Mouse (Mus musculus) urinary bladder, adult 2 months (tissue): ENCODE measurements around the gene Zbtb9. TPM values are rescaled to one million over a fixed set of nuclear protein-coding genes. Genes with fewer than 3 reads are reported as not detected.

ENCODE experiments used
- DNase-seq: peaks from one replicate; pipeline ENCODE4 v3.0.0; 2022; ENCODE audit warnings: low spot score
- polyA plus RNA-seq: library from polyadenylated mRNA; depleted of rRNA; stranded (reverse); fragments of >200 nt; gene quantifications from 2 replicates; pipeline ENCODE4 v1.2.3, GENCODE M21; 2012

The Zbtb9 gene
- polyA plus RNA-seq, 1 experiment = 8.4 TPM

- no peak for DNase-seq
Observed at GRCm38 (mm10) chr17:27011998-27012672, 39.2 kb downstream of the Zbtb9 start.

- DNase-seq = no peak
Observed at GRCm38 (mm10) chr17:27012909-27013308, 39.9 kb downstream of the Zbtb9 start.

DNA sequence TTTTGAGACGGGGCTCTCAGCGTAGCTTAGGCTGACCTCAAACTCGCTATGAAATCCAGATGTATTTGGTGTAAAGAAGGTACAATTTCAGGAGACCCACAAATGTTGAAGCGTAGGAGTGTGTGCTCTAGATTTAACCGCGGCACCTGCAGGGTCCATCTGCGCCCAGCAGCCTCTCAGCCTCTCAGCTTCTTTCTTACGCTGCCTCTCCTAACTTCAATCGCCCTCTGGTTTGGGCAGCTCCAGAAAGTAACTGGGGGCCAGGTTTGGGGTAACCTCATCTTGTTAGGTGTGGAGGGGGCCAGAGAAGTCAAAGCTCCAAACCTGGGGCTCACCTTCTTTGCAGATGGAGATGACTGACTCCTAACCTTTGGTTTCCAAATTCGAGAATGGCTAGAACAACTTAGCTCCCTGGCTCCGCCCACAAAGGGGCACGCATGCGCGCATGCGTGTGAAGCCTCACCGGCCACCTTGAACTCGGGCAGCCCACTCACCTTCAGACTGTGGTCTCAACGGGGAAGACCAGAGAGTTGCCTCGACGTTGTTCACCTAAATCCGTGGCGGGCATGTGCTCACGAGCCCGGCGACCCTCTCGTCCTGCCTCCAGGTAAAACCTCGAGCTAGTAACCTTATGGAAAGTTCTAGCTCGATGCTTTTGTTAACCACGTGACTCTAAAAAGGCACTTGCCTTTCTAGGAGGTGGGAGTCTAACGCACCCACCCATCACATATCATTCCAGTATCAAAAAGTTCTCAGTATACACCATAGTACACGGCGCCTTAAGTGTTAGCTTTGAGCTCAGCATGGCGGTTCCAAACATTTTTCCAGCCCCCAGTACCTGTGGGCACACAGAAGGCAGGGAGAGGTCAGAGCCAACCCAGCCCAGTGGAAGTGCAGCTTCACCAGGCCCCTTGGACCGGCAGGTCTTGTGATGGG is 44.9 kb downstream of the Zbtb9 start:
- DNase-seq = peak; percentile 73

DNA sequence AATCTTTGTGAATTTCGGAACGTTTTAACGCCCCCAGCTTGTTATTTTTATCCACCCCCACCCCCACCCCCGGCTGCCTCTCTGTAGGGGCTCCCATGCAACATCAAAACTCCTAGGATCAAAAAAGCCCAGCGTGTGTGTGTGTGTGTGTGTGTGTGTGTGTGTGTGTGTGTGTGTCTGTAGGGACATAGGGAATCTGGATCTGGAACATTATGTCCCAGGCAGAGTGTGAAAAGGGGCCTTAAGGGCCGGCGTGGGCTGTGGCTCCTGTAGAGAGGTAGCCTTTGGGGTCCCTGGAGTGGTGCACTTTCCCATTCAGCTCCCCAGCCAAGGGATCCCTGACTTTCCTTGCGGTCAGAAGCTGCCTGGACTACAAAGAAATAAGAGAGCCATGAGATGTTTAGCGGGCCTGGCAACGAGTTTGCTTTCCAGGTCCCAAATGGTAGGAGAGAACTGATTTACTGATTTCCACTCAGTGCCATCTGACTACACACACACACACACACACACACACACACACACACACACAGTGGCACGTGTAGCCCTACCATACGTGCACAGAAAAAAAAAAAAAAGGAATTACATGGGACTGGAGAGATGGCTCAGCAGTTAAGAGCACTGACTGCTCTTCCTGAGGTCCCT is 45.7 kb downstream of the Zbtb9 start:
- no peak for DNase-seq

- DNase-seq = no peak
Observed at GRCm38 (mm10) chr17:27021076-27021475, 48.1 kb downstream of the Zbtb9 start.

DNA sequence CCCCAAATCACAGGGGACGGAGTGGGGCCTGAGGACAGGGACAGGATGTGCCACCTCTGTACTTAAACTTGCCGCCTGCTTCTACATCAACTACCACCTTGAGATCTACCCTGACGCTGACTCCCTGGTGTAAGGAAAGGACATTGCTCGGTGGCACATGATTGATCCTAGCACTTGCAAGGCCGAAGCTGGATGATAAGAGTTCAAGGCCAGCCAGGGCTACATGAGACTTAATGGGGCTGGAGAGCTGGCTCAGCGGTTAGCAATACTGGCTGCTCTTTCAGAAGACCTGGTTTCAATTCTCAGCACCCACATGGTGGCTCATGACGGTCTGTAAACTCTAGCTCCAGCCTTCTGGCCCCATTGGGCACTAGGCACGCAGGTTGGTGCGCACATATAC is 48.8 kb downstream of the Zbtb9 start:
- no peak for DNase-seq

- no peak for DNase-seq
Observed at GRCm38 (mm10) chr17:27023342-27023741, 50.4 kb downstream of the Zbtb9 start.

GRCm38 (mm10) chr17:27025326-27025902 is 52.4 kb downstream of the Zbtb9 start:
- DNase-seq = no peak

GRCm38 (mm10) chr17:27025951-27026350 is 53.0 kb downstream of the Zbtb9 start:
- no peak for DNase-seq

DNA sequence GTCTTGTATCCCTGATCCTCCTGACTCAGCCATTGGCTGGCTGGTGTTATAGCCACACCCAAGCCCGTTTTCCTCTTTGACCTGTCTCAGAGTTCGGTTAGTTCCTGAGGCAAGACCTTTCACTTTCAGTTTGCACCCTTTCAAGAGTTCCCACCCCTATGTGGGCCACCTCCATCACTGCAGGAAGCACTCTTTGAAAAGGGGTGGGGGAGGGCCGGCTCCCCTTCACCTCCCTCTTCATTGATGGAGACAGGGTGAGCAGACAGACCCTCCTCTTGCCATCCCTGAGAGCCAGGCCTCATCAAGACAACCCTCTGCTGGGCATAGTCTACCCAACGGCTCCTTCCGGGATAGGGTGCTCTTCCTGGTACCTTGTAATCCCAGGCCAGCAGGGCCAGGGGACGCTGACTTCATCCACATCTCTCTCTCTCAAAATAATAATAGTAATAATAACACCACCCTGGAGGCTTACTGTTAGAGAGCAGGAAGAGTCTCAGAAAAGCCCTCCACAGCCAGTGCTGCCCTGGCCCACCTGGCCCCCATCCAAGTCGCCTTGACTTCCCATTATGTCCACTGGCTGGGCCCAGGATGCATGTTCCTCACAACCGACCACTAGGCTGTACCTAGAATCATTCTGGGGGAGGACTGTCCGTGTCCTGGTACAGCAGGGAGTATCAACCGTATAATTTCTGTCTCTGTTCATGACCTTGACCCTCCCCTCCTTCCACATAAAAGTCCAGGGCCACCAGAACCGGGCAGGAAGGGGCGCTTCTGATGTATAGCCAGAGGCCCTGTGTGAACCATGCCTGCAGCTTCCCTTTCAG is 54.7 kb downstream of the Zbtb9 start:
- no peak for DNase-seq

DNA sequence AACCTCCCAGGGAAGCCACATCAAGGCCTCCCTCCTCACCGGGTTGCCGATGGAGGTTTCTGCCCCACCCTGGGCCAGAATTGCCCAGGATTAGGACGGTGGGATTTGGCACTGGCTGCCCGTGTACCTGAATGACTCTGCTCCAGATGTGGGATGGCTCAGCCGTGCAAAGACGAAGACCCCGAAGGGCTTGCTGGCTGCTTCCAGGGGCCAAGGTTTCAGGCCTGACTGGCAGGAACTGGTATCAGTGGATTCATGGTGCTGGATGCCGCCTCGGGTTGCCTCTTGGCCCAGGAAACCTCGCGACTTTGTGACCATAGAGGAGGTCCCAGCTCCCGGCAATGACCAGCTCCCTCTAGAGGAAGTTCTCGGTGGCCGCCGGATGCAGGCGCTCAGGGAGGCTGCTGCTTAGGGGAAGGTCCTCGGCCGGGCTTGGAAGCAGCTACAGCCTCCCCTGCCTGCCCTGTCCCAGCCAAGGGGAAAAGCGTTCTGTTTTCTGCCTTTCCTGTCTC is 55.4 kb downstream of the Zbtb9 start:
- peak; percentile 75 for DNase-seq

DNA sequence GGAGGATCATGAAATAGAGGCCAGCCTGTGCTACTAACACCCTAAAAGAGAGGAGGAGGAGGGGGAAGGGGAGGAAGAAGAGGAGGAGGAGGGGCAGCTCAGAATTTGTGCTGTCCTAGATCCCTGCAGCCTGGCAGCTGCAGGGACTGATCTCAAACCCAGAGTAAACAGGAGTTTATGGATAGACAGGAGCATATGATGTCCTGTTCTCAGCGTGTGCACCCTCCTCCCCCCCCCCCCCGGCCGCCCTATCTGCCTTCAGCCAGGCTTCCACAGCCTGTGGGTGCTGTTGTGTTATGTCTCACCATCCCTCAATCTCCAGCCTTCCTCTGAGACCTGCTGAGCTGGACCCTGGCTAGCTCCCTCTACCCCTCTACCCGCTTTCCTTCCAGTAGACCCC is 55.9 kb downstream of the Zbtb9 start, which contains the start of gene Bak1:
Gene Bak1 (minus strand): TSS at position 101 of the 400 bp plus-strand sequence.
- DNase-seq = no peak

GRCm38 (mm10) chr17:27029431-27029830 is 56.5 kb downstream of the Zbtb9 start:
- DNase-seq = no peak

GRCm38 (mm10) chr17:27030896-27031295 is 57.9 kb downstream of the Zbtb9 start:
- DNase-seq = no peak

DNA sequence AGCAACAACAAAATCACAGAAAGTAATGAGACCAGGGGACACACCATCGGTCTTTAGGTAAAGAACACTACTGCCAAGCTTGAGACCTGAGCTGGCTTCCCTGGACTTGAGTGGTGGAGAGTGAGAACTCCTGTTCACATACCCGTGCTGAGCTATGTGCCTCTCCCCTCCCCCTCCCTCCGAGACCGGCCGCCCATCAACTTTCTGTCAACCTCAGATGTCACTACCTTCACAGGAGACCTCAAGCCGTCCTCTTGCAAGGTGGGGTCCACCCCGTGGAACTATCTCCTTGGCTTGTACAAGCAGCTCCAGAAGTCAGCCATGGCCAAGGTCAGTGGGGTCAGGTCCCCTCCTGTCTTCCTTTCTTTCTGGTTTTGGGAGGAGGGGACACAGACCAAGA is 59.4 kb downstream of the Zbtb9 start:
- no peak for DNase-seq

GRCm38 (mm10) chr17:27032869-27033268 is 59.9 kb downstream of the Zbtb9 start:
- peak; percentile 69 for DNase-seq

GRCm38 (mm10) chr17:27036465-27036864 is 63.5 kb downstream of the Zbtb9 start:
- no peak for DNase-seq

- no peak for DNase-seq
Observed at GRCm38 (mm10) chr17:27038335-27039050, 65.5 kb downstream of the Zbtb9 start.

DNA sequence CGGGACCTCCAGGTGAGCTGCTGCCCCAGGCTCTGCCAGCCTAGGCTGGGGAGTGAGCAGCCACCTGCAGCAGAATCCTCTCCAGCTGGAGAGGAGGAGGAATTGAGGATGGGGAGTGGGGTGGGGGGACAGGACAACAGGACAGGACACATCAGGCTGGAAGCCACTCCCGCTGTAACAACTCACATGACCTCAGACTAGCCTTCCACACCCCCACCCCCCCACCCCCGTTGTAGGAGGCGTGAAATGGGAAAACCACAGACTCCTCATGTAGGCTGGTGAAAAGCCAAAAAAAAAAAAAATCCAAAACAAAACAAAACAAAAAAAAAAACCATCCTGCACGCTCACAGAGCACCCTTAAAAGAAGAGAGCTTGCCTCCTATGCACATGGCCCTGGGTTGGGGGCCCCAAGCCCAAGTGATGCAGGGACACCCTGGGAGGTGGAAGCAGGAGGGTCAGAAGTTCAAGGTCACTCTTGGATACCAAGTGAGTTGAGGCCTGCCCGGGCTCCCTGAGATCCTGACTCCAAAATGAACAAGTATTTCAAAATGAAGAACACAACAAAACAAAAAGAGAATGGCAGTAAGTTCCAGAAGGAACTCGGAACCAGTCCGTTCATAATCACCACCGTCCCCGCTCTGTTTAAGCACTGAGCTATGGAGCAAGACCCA is 66.6 kb downstream of the Zbtb9 start:
- no peak for DNase-seq
